Comparison of ENCODE assay signal across 17 mouse cellular contexts in genomic region chr2:33719339-33720066, GRCm38 (mm10).
A peak's percentile ranks its signal among the peaks of the same experiment; 100 is the strongest.
DNase-seq lines count a peak whose midpoint lies in the region; ATAC-seq and TF ChIP-seq lines count a peak whose summit lies in the region.
"Had no signal": no experiment of that assay in that cellular context is flagged by ENCODE, and none has a peak within 500 bp of the region (broad histone marks: within the 10 kb centered on the region; RNA-seq: fewer than 3 reads in every experiment).

No protein-coding gene starts in this region.

- peaks cover 14% of the 10 kb centered on the region for H3K4me1 ChIP-seq in kidney, embryonic 14.5 days (ENCODE audit: control insufficient read depth, insufficient read depth, low read length)
- H3K4me1 ChIP-seq in limb, embryonic 10.5 days = peaks cover 68% of the 10 kb centered on the region

- 23% methylated on average over 12 of the region's 12 CpGs for WGBS in kidney, embryonic 14.5 days
- WGBS in limb, embryonic 10.5 days = 12% methylated on average over 12 of the region's 12 CpGs

- no peak for TF ChIP-seq CTCF in brain, embryonic 14.5 days (IDR thresholded peaks at IDR 0.05; ENCODE audit: borderline replicate concordance, extremely low read depth, insufficient read depth, insufficient read length)

- no peaks in the 10 kb centered on the region for H3K9me3 ChIP-seq in kidney, embryonic 14.5 days (ENCODE audit: control insufficient read depth, low read length)
- H3K9me3 ChIP-seq in limb, embryonic 10.5 days (replicated peaks) = no peaks in the 10 kb centered on the region
- H3K9me3 ChIP-seq: forebrain, embryonic 13.5 days; neural tube, embryonic 13.5 days had no signal

- ATAC-seq in kidney, embryonic 14.5 days (ENCODE audit: low FRiP score, low TSS enrichment) = peak; percentile 53; the same call in 1 of the 2 replicates
- ATAC-seq in monocyte, adult 5-6 weeks (replicated peaks; ENCODE audit: insufficient number of reproducible peaks, low FRiP score, low TSS enrichment, poor library complexity, severe bottlenecking) = no peak
- ATAC-seq: inflammation-experienced regulatory T-cells, adult 6 months; liver, postnatal 0 days had no signal

- peaks cover 32% of the 10 kb centered on the region for H3K27me3 ChIP-seq in kidney, embryonic 14.5 days (ENCODE audit: control insufficient read depth, insufficient read depth, low read length)
- H3K27me3 ChIP-seq in limb, embryonic 10.5 days (ENCODE audit: low read depth, poor library complexity, severe bottlenecking) = peaks cover 35% of the 10 kb centered on the region; the same call in 1 of the 2 replicates

- DNase-seq in cerebellum, postnatal 14 days = peak; percentile 70 to 75
- no peak for DNase-seq in cerebellum, adult 18-20 months
- DNase-seq in kidney, postnatal 36 days = no peak
- peak; percentile 60 for DNase-seq in brain, embryonic 14.5 days (ENCODE audit: low read depth)
- DNase-seq in limb, embryonic 10.5 days (ENCODE audit: low spot score) = peak; percentile 78
- DNase-seq in spleen, postnatal 10 days (ENCODE audit: low spot score in 2 of 2) = no peak
- DNase-seq: heart, postnatal 4 days; kidney, adult 9 months; liver; liver, postnatal 0 days; lung, postnatal 4 days; thymus, postnatal 4 days had no signal

- no peak for TF ChIP-seq POLR2A in brain, embryonic 14.5 days (IDR thresholded peaks at IDR 0.05; ENCODE audit: borderline replicate concordance, extremely low read depth, insufficient read depth, insufficient read length, poor library complexity, severe bottlenecking)

- H3K4me2 ChIP-seq in kidney, embryonic 14.5 days (replicated peaks; ENCODE audit: low read depth, low read length) = no peak overlapping the region
- H3K4me2 ChIP-seq: forebrain, embryonic 13.5 days; neural tube, embryonic 13.5 days had no signal

- H3K9ac ChIP-seq in kidney, embryonic 14.5 days (ENCODE audit: low read depth, low read length) = no peak overlapping the region
- H3K9ac ChIP-seq: forebrain, embryonic 13.5 days; liver, postnatal 0 days; neural tube, embryonic 13.5 days had no signal

- H3K27ac ChIP-seq in kidney, embryonic 14.5 days (ENCODE audit: low read depth, low read length) = no peak overlapping the region
- H3K27ac ChIP-seq in limb, embryonic 10.5 days = peak overlapping the region; percentile 91
- H3K27ac ChIP-seq: forebrain, embryonic 13.5 days; neural tube, embryonic 13.5 days had no signal

- H3K36me3 ChIP-seq in kidney, embryonic 14.5 days (ENCODE audit: control insufficient read depth, insufficient read depth, low read length) = no peaks in the 10 kb centered on the region
- H3K36me3 ChIP-seq in limb, embryonic 10.5 days = peaks cover 29% of the 10 kb centered on the region
- H3K36me3 ChIP-seq: neural tube, embryonic 13.5 days had no signal

- no peak overlapping the region for H3K4me3 ChIP-seq in kidney, embryonic 14.5 days (ENCODE audit: low read length)
- H3K4me3 ChIP-seq in limb, embryonic 10.5 days = peak overlapping the region; percentile 54
- H3K4me3 ChIP-seq: forebrain, embryonic 13.5 days; neural tube, embryonic 13.5 days had no signal

Comparison
In these comparisons a context has a peak if more than half of its experiments do, and no peak if none do; other contexts are left out.
1. DNase-seq: peak in cerebellum, postnatal 14 days (2 of 2), brain, embryonic 14.5 days (single experiment) and limb, embryonic 10.5 days (single experiment); none in cerebellum, adult 18-20 months (0 of 2), kidney, postnatal 36 days (0 of 2) and spleen, postnatal 10 days (0 of 2).